Mouse (Mus musculus): ENCODE results near the gene Cyb5d1.

- TF ChIP-seq POLR2A (IDR thresholded peaks at IDR 0.05; ENCODE audit: control insufficient read depth, low read depth, low read length) (no peak), CTCF (IDR thresholded peaks at IDR 0.05; ENCODE audit: control insufficient read depth, insufficient read depth, insufficient replicate concordance, low read depth, low read length) (no peak)
Measured at GRCm38 (mm10) chr11:69413221-69414181, 18.1 kb upstream of the Cyb5d1 start, which contains the start of gene Kdm6b.

All from testis, adult 2 months (tissue).